Mouse (Mus musculus) limb, embryonic 10.5 days (tissue): ENCODE results near the gene Tnfaip8l1. TPM values are rescaled to one million over a fixed set of nuclear protein-coding genes. Genes with fewer than 3 reads are reported as not detected.

Experiments used
- DNase-seq: peaks from one replicate; pipeline ENCODE4 v3.0.0-alpha.2; 2017; ENCODE audit warnings: low spot score
- H3K27ac ChIP-seq: fragments of 300-500 bp; sonication (generic); 2 replicates; pipeline ENCODE4 v1.5.1; 2016; ENCODE audit warnings: mild to moderate bottlenecking
- H3K27me3 ChIP-seq: fragments of 300-500 bp; sonication (generic); 2 replicates; pipeline ENCODE4 v1.6.1; 2016; ENCODE audit warnings: low read depth, mild to moderate bottlenecking; ENCODE audit not compliant: poor library complexity, severe bottlenecking
- H3K36me3 ChIP-seq: fragments of 300-500 bp; sonication (generic); 2 replicates; pipeline ENCODE4 v1.6.1; 2016; ENCODE audit warnings: mild to moderate bottlenecking, moderate library complexity
- H3K4me1 ChIP-seq: fragments of 300-500 bp; sonication (generic); 2 replicates; pipeline ENCODE4 v1.6.1; 2016
- H3K4me3 ChIP-seq: fragments of 300-500 bp; sonication (generic); 2 replicates; pipeline ENCODE4 v1.5.1; 2016; ENCODE audit warnings: mild to moderate bottlenecking, moderate library complexity
- H3K9me3 ChIP-seq: fragments of 300-500 bp; sonication (generic); replicated peaks from 2 replicates; pipeline ENCODE4 v1.6.1; 2016; ENCODE audit warnings: mild to moderate bottlenecking
- WGBS: fragments of 180-500 bp; shearing (Covaris S2); methylation state at CpG from one replicate; pipeline ENCODE4 v1.1.7; 2016; 5-methylcytosine and 5-hydroxymethylcytosine counted together
- microRNA-seq: library from miRNA; unstranded; fragments of <30 nt; microRNA quantifications from one replicate; pipeline ENCODE4, GENCODE M21; 2017
- polyA plus RNA-seq: library from polyadenylated mRNA; unstranded; fragments of >200 nt; fragmentation: Nextera tagmentation; extraction: Ambion mirVana; gene quantifications from 2 replicates; pipeline ENCODE4 v1.2.1, GENCODE M21; 2016

Tnfaip8l1 gene
- polyA plus RNA-seq, 1 experiment from 2014 or later = 10.6 TPM

- Histone ChIP-seq H3K9me3 (no peaks in the 10 kb centered on the region), H3K4me3 (peak within 1 kb of the TSS; percentile 93), H3K27me3 (no peaks in the 10 kb centered on the region), H3K4me1 (peaks cover 31% of the 10 kb centered on the region), H3K27ac (peak within 1 kb of the TSS; percentile 92), H3K36me3 (peaks cover 17% of the 10 kb centered on the region)
- DNase-seq = peak; percentile 91
- under 1% methylated on average over 73 of the region's 78 CpGs for WGBS
These were observed 56.3 kb downstream of the Tnfaip8l1 start, which contains the start of gene Dpp9 for GRCm38 (mm10) chr17:56218377-56219191. TSS of gene Dpp9 (minus strand) at chr17:56218905.

- Histone ChIP-seq H3K4me3 (peak overlapping the region; percentile 93), H3K9me3 (no peaks in the 10 kb centered on the region), H3K4me1 (peaks cover 31% of the 10 kb centered on the region), H3K27ac (peak overlapping the region; percentile 92), H3K27me3 (no peaks in the 10 kb centered on the region), H3K36me3 (peaks cover 14% of the 10 kb centered on the region)
- 52% methylated on average over 12 of the region's 12 CpGs for WGBS
- DNase-seq = no peak
These were observed 57.0 kb downstream of the Tnfaip8l1 start for GRCm38 (mm10) chr17:56219251-56219650.

- Histone ChIP-seq H3K9me3 (no peaks in the 10 kb centered on the region), H3K4me3 (peak overlapping the region; percentile 93; the same call in 1 of the 2 replicates), H3K36me3 (peaks cover 8% of the 10 kb centered on the region; the same call in 1 of the 2 replicates), H3K27me3 (no peaks in the 10 kb centered on the region), H3K27ac (no peak overlapping the region), H3K4me1 (peaks cover 31% of the 10 kb centered on the region)
- DNase-seq = no peak
- WGBS = 57% methylated on average over 3 of the region's 3 CpGs
These were observed 57.5 kb downstream of the Tnfaip8l1 start for GRCm38 (mm10) chr17:56219805-56220204.

Small RNAs within 50 kb of the gene (microRNA-seq; reads per million reads assigned to microRNA genes)
- not detected for gene Gm44397

Other genes starting within 250 kb of the Tnfaip8l1 start
- gene Zfp119b, start 213.0 kb upstream of the Tnfaip8l1 start, polyA plus RNA-seq = 3.9 and 5.0 TPM in 2 replicates
- 0.90 and 1.1 TPM in 2 replicates for gene Ebi3, start 209.8 kb upstream of the Tnfaip8l1 start, polyA plus RNA-seq
- 27.7 and 28.5 TPM in 2 replicates for gene Yju2, start 203.4 kb upstream of the Tnfaip8l1 start, polyA plus RNA-seq
- 23.6 and 39.7 TPM in 2 replicates for gene Shd, start 192.0 kb upstream of the Tnfaip8l1 start, polyA plus RNA-seq
- gene Fsd1, start 176.0 kb upstream of the Tnfaip8l1 start, polyA plus RNA-seq = 44.0 and 56.6 TPM in 2 replicates
- 6.4 and 7.3 TPM in 2 replicates for gene Stap2, start 156.9 kb upstream of the Tnfaip8l1 start, polyA plus RNA-seq
- 115 and 130 TPM in 2 replicates for gene Mpnd, start 156.8 kb upstream of the Tnfaip8l1 start, polyA plus RNA-seq
- 181 and 187 TPM in 2 replicates for gene Sh3gl1, start 125.8 kb upstream of the Tnfaip8l1 start, polyA plus RNA-seq
- 54.7 and 60.2 TPM in 2 replicates for gene Chaf1a, start 122.0 kb upstream of the Tnfaip8l1 start, polyA plus RNA-seq
- gene Ubxn6, start 87.4 kb upstream of the Tnfaip8l1 start, polyA plus RNA-seq = 33.3 and 40.3 TPM in 2 replicates
- 205 and 213 TPM in 2 replicates for gene Hdgfl2, start 82.8 kb upstream of the Tnfaip8l1 start, polyA plus RNA-seq
- 0.08 and 0.10 TPM in 2 replicates for gene Plin4, start 52.7 kb upstream of the Tnfaip8l1 start, polyA plus RNA-seq
- 0.21 and 0.36 TPM in 2 replicates for gene Plin5, start 44.9 kb upstream of the Tnfaip8l1 start, polyA plus RNA-seq
- gene Lrg1, start 40.5 kb upstream of the Tnfaip8l1 start, polyA plus RNA-seq = 0.23 TPM in 1 of 2 replicates, not detected in the other
- 0.88 and 1.0 TPM in 2 replicates for gene Sema6b, start 22.1 kb upstream of the Tnfaip8l1 start, polyA plus RNA-seq
- 78.0 and 80.7 TPM in 2 replicates for gene Mydgf, start 21.4 kb downstream of the Tnfaip8l1 start, polyA plus RNA-seq
- gene Dpp9, start 56.4 kb downstream of the Tnfaip8l1 start, polyA plus RNA-seq = 44.5 and 44.8 TPM in 2 replicates
- gene Fem1a, start 94.3 kb downstream of the Tnfaip8l1 start, polyA plus RNA-seq = 12.2 and 14.6 TPM in 2 replicates
- gene Ticam1, start 114.3 kb downstream of the Tnfaip8l1 start, polyA plus RNA-seq = 3.0 TPM in 2 replicates
- gene Plin3, start 130.4 kb downstream of the Tnfaip8l1 start, polyA plus RNA-seq = 78.2 and 89.7 TPM in 2 replicates
- not detected in 2 replicates for gene Arrdc5, start 137.8 kb downstream of the Tnfaip8l1 start, polyA plus RNA-seq
- 316 and 336 TPM in 2 replicates for gene Uhrf1, start 140.8 kb downstream of the Tnfaip8l1 start, polyA plus RNA-seq
- 37.7 and 46.8 TPM in 2 replicates for gene Kdm4b, start 163.6 kb downstream of the Tnfaip8l1 start, polyA plus RNA-seq